Mouse (Mus musculus): ENCODE data around the gene Nfasc. TPM values are rescaled to one million over a fixed set of nuclear protein-coding genes. Genes with fewer than 3 reads are reported as not detected.

Nfasc gene
- total RNA-seq, 2 experiments from 2014 or later, result 0.41 to 0.53 TPM

DNA sequence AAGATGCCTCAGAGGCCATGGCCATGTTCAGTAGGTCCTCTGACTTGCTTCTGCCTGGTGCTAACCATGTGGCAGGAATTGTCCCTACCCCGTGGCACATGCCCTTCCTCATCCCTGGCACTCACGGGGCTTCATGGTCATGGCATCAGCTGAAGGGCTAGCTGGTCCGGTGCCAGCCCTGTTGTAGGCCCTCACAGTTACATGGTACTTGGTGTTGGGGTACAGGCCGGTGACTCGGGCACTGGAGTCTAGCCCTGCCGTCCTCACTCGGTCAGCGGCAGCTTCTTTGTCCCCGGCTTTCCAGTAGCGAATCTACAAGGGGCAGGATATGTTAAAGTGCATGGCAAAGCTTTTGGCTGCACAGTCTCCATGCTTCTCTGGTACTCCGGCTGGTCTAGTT lies 224.8 kb downstream of the Nfasc start:
- DNase-seq, result no peak
- intact Hi-C loops (cut with DNase I), result no loop called here

DNA sequence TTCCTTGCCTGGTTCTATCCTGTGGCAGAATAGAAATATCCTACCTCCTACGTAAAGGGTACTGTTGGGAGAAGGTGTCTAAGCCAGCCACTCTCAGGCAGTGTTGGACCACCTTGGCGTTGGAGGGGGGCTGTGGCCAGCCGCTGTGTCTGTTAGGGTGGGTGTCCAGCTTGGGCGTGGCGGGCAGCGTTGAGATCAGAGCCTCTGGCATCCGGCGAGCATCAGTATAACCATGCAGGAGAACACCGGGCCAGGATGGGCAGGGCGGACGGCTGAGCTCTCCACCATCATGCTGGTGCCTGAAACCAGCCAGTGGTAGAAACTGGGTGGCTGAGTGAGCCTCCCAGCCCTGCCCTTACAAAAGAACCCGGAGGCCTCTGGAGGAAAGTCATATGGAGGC lies 226.3 kb downstream of the Nfasc start:
- intact Hi-C loops (cut with DNase I), result no loop called here
- no peak for DNase-seq

Other genes with a start within 250 kb of the Nfasc start
- gene Tmem81, start 235.6 kb downstream of the Nfasc start, total RNA-seq (2021), result 1 to 10 TPM; 1.5 to 2.0 TPM
- 1 to 10 TPM; 3.5 to 4.6 TPM for gene Cntn2, start 198.5 kb downstream of the Nfasc start, total RNA-seq (2021)
- 1 to 10 TPM; 3.0 to 5.6 TPM for gene Lrrn2, start 138.5 kb upstream of the Nfasc start, total RNA-seq (2021)